In genomic region chr9:112174407-112175357, GRCm38 (mm10) we compare ENCODE assay signal across 8 mouse cellular contexts.
A peak's percentile ranks its signal among the peaks of the same experiment; 100 is the strongest.
DNase-seq lines count a peak whose midpoint lies in the region; ATAC-seq lines count a peak whose summit lies in the region.

No protein-coding gene starts in this region.

- peaks cover 7% of the 10 kb centered on the region; the same call in 1 of the 2 replicates for H3K4me1 ChIP-seq in limb, embryonic 12.5 days (replicated peaks)
- H3K4me1 ChIP-seq in limb, embryonic 10.5 days: 0 out of 2 replicates have a peak, but pooled peaks cover 9% of the 10 kb centered on the region
- H3K4me1 ChIP-seq in embryonic facial prominence, embryonic 15.5 days: peaks cover 14% of the 10 kb centered on the region; the same call in 1 of the 2 replicates
- peaks cover 11% of the 10 kb centered on the region; the same call in 1 of the 2 replicates for H3K4me1 ChIP-seq in limb, embryonic 13.5 days
- peaks cover 25% of the 10 kb centered on the region for H3K4me1 ChIP-seq in neural tube, embryonic 13.5 days (replicated peaks)

- 34% methylated on average over 15 of the region's 15 CpGs for WGBS in limb, embryonic 12.5 days
- 40% methylated on average over 15 of the region's 15 CpGs for WGBS in limb, embryonic 10.5 days
- 6% methylated on average over 15 of the region's 15 CpGs for WGBS in embryonic facial prominence, embryonic 15.5 days
- 32% methylated on average over 15 of the region's 15 CpGs for whole genome bisulfite sequencing in limb, embryonic 13.5 days
- 29% methylated on average over 15 of the region's 15 CpGs for WGBS in neural tube, embryonic 13.5 days

- no peak overlapping the region for H3K9ac ChIP-seq in limb, embryonic 12.5 days (replicated peaks)
- H3K9ac ChIP-seq in embryonic facial prominence, embryonic 15.5 days: no peak overlapping the region
- H3K9ac ChIP-seq in limb, embryonic 13.5 days: no peak overlapping the region
- H3K9ac ChIP-seq in neural tube, embryonic 13.5 days: no peak overlapping the region

- intact Hi-C loops in gastrocnemius, postnatal 36 days (cut with DNase I): no loop called here

- H3K27me3 ChIP-seq in limb, embryonic 12.5 days: no peaks in the 10 kb centered on the region
- no peaks in the 10 kb centered on the region for H3K27me3 ChIP-seq in limb, embryonic 10.5 days (ENCODE audit: low read depth, poor library complexity, severe bottlenecking)
- H3K27me3 ChIP-seq in embryonic facial prominence, embryonic 15.5 days: no peaks in the 10 kb centered on the region
- no peaks in the 10 kb centered on the region for H3K27me3 ChIP-seq in limb, embryonic 13.5 days
- no peaks in the 10 kb centered on the region for H3K27me3 ChIP-seq in neural tube, embryonic 13.5 days

- no peak for DNase-seq in limb, embryonic 10.5 days (ENCODE audit: low spot score)
- peak; percentile 53 for DNase-seq in adrenal gland, adult 8-10 months
- DNase-seq in lung, postnatal 4 days: no peak
- DNase-seq in gastrocnemius, postnatal 36 days: no peak

- ATAC-seq in limb, embryonic 12.5 days (ENCODE audit: insufficient number of reproducible peaks, insufficient read depth, low FRiP score, low TSS enrichment, low read depth): no peak
- ATAC-seq in embryonic facial prominence, embryonic 15.5 days (ENCODE audit: insufficient number of reproducible peaks, low FRiP score, low TSS enrichment, low read depth): no peak
- ATAC-seq in limb, embryonic 13.5 days (ENCODE audit: low FRiP score, low read depth): peak; percentile 51; the same call in 1 of the 2 replicates
- no peak; the same call in 1 of the 2 replicates for ATAC-seq in neural tube, embryonic 13.5 days (ENCODE audit: low read depth)

- no peak overlapping the region for H3K27ac ChIP-seq in limb, embryonic 12.5 days
- no peak overlapping the region for H3K27ac ChIP-seq in limb, embryonic 10.5 days
- H3K27ac ChIP-seq in embryonic facial prominence, embryonic 15.5 days (replicated peaks): no peak overlapping the region
- no peak overlapping the region for H3K27ac ChIP-seq in limb, embryonic 13.5 days
- H3K27ac ChIP-seq in neural tube, embryonic 13.5 days (replicated peaks): no peak overlapping the region

- H3K36me3 ChIP-seq in limb, embryonic 12.5 days: no peaks in the 10 kb centered on the region
- no peaks in the 10 kb centered on the region for H3K36me3 ChIP-seq in limb, embryonic 10.5 days
- no peaks in the 10 kb centered on the region for H3K36me3 ChIP-seq in embryonic facial prominence, embryonic 15.5 days
- H3K36me3 ChIP-seq in limb, embryonic 13.5 days: no peaks in the 10 kb centered on the region
- no peaks in the 10 kb centered on the region for H3K36me3 ChIP-seq in neural tube, embryonic 13.5 days

- H3K9me3 ChIP-seq in limb, embryonic 12.5 days: no peaks in the 10 kb centered on the region
- no peaks in the 10 kb centered on the region for H3K9me3 ChIP-seq in limb, embryonic 10.5 days (replicated peaks)
- H3K9me3 ChIP-seq in embryonic facial prominence, embryonic 15.5 days (replicated peaks): no peaks in the 10 kb centered on the region
- no peaks in the 10 kb centered on the region for H3K9me3 ChIP-seq in limb, embryonic 13.5 days
- no peaks in the 10 kb centered on the region for H3K9me3 ChIP-seq in neural tube, embryonic 13.5 days

- peak overlapping the region; percentile 5; the same call in 1 of the 2 replicates for H3K4me2 ChIP-seq in limb, embryonic 12.5 days
- peak overlapping the region; percentile 24 for H3K4me2 ChIP-seq in embryonic facial prominence, embryonic 15.5 days (replicated peaks)
- H3K4me2 ChIP-seq in limb, embryonic 13.5 days (replicated peaks): peak overlapping the region; percentile 23
- H3K4me2 ChIP-seq in neural tube, embryonic 13.5 days: peak overlapping the region; percentile 29

- H3K4me3 ChIP-seq in limb, embryonic 12.5 days (replicated peaks): no peak overlapping the region
- no peak overlapping the region for H3K4me3 ChIP-seq in limb, embryonic 10.5 days
- H3K4me3 ChIP-seq in embryonic facial prominence, embryonic 15.5 days (replicated peaks): no peak overlapping the region
- no peak overlapping the region for H3K4me3 ChIP-seq in limb, embryonic 13.5 days
- H3K4me3 ChIP-seq in neural tube, embryonic 13.5 days: no peak overlapping the region
